Mouse (Mus musculus) cerebellum, adult 18-20 months (tissue): ENCODE results near the gene Nhlrc3.

Experiments used
- DNase-seq, 2 experiments: peaks; one replicate each; pipeline ENCODE4 v3.0.0; 2021

The Nhlrc3 gene

GRCm38 (mm10) chr3:53454005-53454404 lies 9.1 kb downstream of the Nhlrc3 start:
- DNase-seq: no peak

GRCm38 (mm10) chr3:53453346-53453745 lies 9.8 kb downstream of the Nhlrc3 start:
- no peak for DNase-seq

- no peak for DNase-seq
These were observed 10.8 kb downstream of the Nhlrc3 start for GRCm38 (mm10) chr3:53452351-53452750.

GRCm38 (mm10) chr3:53450666-53451065 lies 12.5 kb downstream of the Nhlrc3 start:
- DNase-seq: peak; percentile 73 to 75

- DNase-seq: peak; percentile 66 to 68
These were observed 14.9 kb downstream of the Nhlrc3 start for GRCm38 (mm10) chr3:53448208-53448607.

- no peak for DNase-seq
These were observed 16.3 kb downstream of the Nhlrc3 start for GRCm38 (mm10) chr3:53446801-53447200.

GRCm38 (mm10) chr3:53445540-53445939 lies 17.6 kb downstream of the Nhlrc3 start:
- DNase-seq: no peak

- DNase-seq: no peak
These were observed 26.6 kb downstream of the Nhlrc3 start for GRCm38 (mm10) chr3:53436550-53436949.

- no peak for DNase-seq
These were observed 28.5 kb downstream of the Nhlrc3 start for GRCm38 (mm10) chr3:53434610-53435009.

GRCm38 (mm10) chr3:53423576-53423975 lies 39.6 kb downstream of the Nhlrc3 start:
- DNase-seq: peak; percentile 33 to 45

GRCm38 (mm10) chr3:53422691-53423090 lies 40.4 kb downstream of the Nhlrc3 start:
- no peak for DNase-seq

- DNase-seq: no peak
These were observed 41.5 kb downstream of the Nhlrc3 start for GRCm38 (mm10) chr3:53421656-53422055.

- peak; percentile 43 to 54 for DNase-seq
These were observed 45.4 kb downstream of the Nhlrc3 start for GRCm38 (mm10) chr3:53417701-53418100.

- DNase-seq: peak; percentile 81 to 90
These were observed 47.1 kb downstream of the Nhlrc3 start for GRCm38 (mm10) chr3:53416036-53416506.

GRCm38 (mm10) chr3:53413959-53414358 lies 49.2 kb downstream of the Nhlrc3 start:
- no peak for DNase-seq

- no peak for DNase-seq
These were observed 49.7 kb downstream of the Nhlrc3 start for GRCm38 (mm10) chr3:53413465-53413864.

GRCm38 (mm10) chr3:53412259-53412658 lies 50.9 kb downstream of the Nhlrc3 start:
- DNase-seq: no peak

- no peak for DNase-seq
These were observed 53.1 kb downstream of the Nhlrc3 start for GRCm38 (mm10) chr3:53410031-53410430.

- peak in 1 of 2 experiments; percentile 1 for DNase-seq
These were observed 56.0 kb downstream of the Nhlrc3 start for GRCm38 (mm10) chr3:53407145-53407544.
